Mouse (Mus musculus) heart, embryonic 11.5 days (tissue): ENCODE results near the gene Med4. TPM values are rescaled to one million over a fixed set of nuclear protein-coding genes. Genes with fewer than 3 reads are reported as not detected.

Experiments
- polyA plus RNA-seq: library from polyadenylated mRNA; unstranded; fragments of >200 nt; fragmentation: Nextera tagmentation; extraction: Ambion mirVana; gene quantifications from 2 replicates; pipeline ENCODE4 v1.2.1, GENCODE M21; 2014

The Med4 gene
- polyA plus RNA-seq, 1 experiment from 2014 or later: 60.8 TPM

Other genes with a start within 250 kb of the Med4 start
- 15.6 and 18.1 TPM in 2 replicates for gene Rb1, start 184.2 kb upstream of the Med4 start, polyA plus RNA-seq
- 513 and 567 TPM in 2 replicates for gene Itm2b, start 124.7 kb upstream of the Med4 start, polyA plus RNA-seq
- 180 and 205 TPM in 2 replicates for gene Sucla2, start 15.3 kb downstream of the Med4 start, polyA plus RNA-seq
- gene Nudt15, start 38.2 kb downstream of the Med4 start, polyA plus RNA-seq: 4.2 and 5.6 TPM in 2 replicates
- not detected in 2 replicates for gene Gm21750, start 151.2 kb downstream of the Med4 start, polyA plus RNA-seq